Mouse (Mus musculus) limb, embryonic 10.5 days (tissue): ENCODE data around the gene Agpat1. TPM values are rescaled to one million over a fixed set of nuclear protein-coding genes. Genes with fewer than 3 reads are reported as not detected.

Source experiments
- DNase-seq: peaks from one replicate; pipeline ENCODE4 v3.0.0-alpha.2; 2017; ENCODE audit warnings: low spot score
- H3K27ac ChIP-seq: fragments of 300-500 bp; sonication (generic); 2 replicates; pipeline ENCODE4 v1.5.1; 2016; ENCODE audit warnings: mild to moderate bottlenecking
- H3K27me3 ChIP-seq: fragments of 300-500 bp; sonication (generic); 2 replicates; pipeline ENCODE4 v1.6.1; 2016; ENCODE audit warnings: low read depth, mild to moderate bottlenecking; ENCODE audit not compliant: poor library complexity, severe bottlenecking
- H3K36me3 ChIP-seq: fragments of 300-500 bp; sonication (generic); 2 replicates; pipeline ENCODE4 v1.6.1; 2016; ENCODE audit warnings: mild to moderate bottlenecking, moderate library complexity
- H3K4me1 ChIP-seq: fragments of 300-500 bp; sonication (generic); 2 replicates; pipeline ENCODE4 v1.6.1; 2016
- H3K4me3 ChIP-seq: fragments of 300-500 bp; sonication (generic); 2 replicates; pipeline ENCODE4 v1.5.1; 2016; ENCODE audit warnings: mild to moderate bottlenecking, moderate library complexity
- H3K9me3 ChIP-seq: fragments of 300-500 bp; sonication (generic); replicated peaks from 2 replicates; pipeline ENCODE4 v1.6.1; 2016; ENCODE audit warnings: mild to moderate bottlenecking
- WGBS: fragments of 180-500 bp; shearing (Covaris S2); methylation state at CpG from one replicate; pipeline ENCODE4 v1.1.7; 2016; 5-methylcytosine and 5-hydroxymethylcytosine counted together
- polyA plus RNA-seq: library from polyadenylated mRNA; unstranded; fragments of >200 nt; fragmentation: Nextera tagmentation; extraction: Ambion mirVana; gene quantifications from 2 replicates; pipeline ENCODE4 v1.2.1, GENCODE M21; 2016

Agpat1 gene
- polyA plus RNA-seq, 1 experiment from 2014 or later = 51.0 TPM

DNA sequence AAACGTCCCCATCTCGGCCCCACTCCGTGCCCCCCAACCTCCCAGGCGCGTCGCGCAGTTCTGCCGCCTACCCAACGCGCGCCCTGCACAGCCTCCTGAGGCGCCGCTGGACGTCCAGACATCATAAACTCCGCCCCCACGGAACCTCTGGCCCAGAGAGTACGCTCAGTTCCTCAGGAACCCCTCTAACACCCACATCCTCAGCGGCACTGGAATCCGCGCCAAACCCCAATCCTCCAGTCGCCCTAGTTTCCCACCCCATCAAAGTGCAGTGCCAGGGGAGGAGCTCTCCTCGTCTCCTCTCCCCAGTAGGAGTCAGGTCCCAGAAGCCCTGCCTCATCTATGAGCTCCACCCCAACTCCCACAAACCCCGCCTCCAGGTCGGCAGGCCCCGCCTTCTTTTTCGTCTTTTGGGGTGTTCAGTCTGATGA, 28.2 kb downstream of the Agpat1 start:
- 1% methylated on average over 26 of the region's 26 CpGs for WGBS
- H3K9me3 ChIP-seq = no peaks in the 10 kb centered on the region
- H3K27ac ChIP-seq = peak overlapping the region; percentile 46; the same call in 1 of the 2 replicates
- H3K36me3 ChIP-seq = no peaks in the 10 kb centered on the region
- H3K27me3 ChIP-seq = peaks cover 62% of the 10 kb centered on the region
- peak overlapping the region; percentile 52 for H3K4me3 ChIP-seq
- DNase-seq = peak; percentile 55
- peaks cover 59% of the 10 kb centered on the region for H3K4me1 ChIP-seq

DNA sequence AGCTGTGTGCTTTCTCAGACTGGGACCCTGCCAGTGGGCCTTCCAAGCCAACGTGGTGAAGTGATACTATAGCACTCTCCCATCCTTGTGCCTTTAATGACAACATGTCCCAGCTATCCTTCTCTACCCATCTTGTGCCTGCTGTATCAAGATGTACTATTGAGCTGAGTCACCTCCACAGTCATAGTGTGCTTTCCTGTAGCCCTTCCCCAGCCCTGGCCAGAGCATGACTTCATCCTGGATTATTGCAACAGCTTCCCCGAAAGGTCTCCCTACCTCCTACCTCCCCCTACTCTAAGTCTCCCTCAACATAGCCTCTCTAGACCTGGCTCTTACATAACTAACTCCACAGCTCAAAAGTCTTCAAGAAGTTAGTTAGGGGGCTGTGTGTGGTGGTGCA, 31.6 kb downstream of the Agpat1 start:
- H3K36me3 ChIP-seq = no peaks in the 10 kb centered on the region
- no peaks in the 10 kb centered on the region for H3K9me3 ChIP-seq
- peaks cover 38% of the 10 kb centered on the region for H3K27me3 ChIP-seq
- H3K4me3 ChIP-seq = no peak overlapping the region
- WGBS = 77% methylated on average over 2 of the region's 2 CpGs
- peaks cover 29% of the 10 kb centered on the region for H3K4me1 ChIP-seq
- no peak overlapping the region for H3K27ac ChIP-seq
- no peak for DNase-seq

DNA sequence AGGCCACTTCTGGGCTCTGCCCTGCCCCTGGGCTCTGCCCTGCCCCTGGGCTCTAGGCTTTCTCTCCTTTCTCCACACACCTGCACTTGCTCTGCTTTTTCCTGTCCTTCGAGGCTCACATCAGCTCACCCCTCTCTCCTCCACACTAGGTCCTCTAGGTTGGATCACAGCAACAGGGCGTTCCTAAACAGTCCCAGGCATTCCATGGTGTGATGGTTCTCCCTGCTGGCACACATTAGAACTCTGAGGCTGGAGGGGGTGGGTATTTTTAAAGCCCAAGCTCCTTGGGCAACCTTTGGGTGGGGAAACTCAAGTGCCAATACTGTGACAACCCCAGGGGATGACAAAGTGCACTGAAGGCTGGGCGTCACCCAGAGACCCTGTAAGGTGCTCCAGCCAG, 33.4 kb downstream of the Agpat1 start:
- Histone ChIP-seq H3K36me3 (no peaks in the 10 kb centered on the region), H3K9me3 (no peaks in the 10 kb centered on the region), H3K4me1 (peaks cover 21% of the 10 kb centered on the region), H3K4me3 (no peak overlapping the region), H3K27ac (no peak overlapping the region; the same call in 1 of the 2 replicates), H3K27me3 (peaks cover 20% of the 10 kb centered on the region)
- WGBS = 78% methylated on average over 3 of the region's 3 CpGs
- no peak for DNase-seq

DNA sequence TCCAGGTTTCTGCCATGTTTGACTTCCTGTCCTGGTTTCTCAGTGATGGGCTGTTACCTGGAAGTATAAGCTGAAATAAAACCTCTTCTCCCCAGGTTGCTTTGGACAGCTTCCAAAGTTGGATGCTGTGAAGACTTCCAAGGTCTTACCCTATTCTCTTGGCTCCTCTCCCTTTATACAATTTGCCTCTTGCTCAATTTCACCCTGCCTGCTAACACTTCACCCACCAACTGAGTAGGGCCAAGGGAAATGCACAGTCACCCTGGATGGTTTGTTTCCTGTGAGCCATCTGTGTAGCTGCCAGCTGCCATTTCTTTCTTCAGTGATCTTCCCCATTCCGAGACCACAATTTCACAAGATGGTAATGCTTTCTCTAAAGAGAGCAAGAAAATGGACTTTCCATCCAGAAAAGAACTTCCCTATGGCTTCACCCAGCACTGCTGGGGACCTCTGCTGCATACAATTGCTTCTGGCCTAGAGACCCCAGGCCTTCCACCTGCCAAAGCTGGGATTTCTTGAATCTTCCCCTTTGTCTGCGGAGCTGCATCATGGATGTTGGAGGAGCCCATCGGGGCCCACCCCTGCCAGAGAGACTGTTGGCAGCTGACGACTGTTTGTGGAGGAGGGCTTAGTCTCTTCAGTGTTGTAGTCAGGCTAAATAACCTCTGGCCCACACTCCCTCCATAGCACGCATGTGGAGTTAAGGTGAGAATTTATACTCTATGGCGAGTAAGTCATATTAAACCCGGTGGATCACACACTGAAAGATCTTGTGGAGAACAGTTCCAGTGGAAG, 35.6 kb downstream of the Agpat1 start:
- Histone ChIP-seq H3K36me3 (no peaks in the 10 kb centered on the region), H3K27me3 (peaks cover 3% of the 10 kb centered on the region; the same call in 1 of the 2 replicates), H3K4me1 (peaks cover 12% of the 10 kb centered on the region), H3K4me3 (no peak overlapping the region), H3K9me3 (no peaks in the 10 kb centered on the region), H3K27ac (peak overlapping the region; percentile 5; the same call in 1 of the 2 replicates)
- WGBS = 83% methylated on average over 7 of the region's 7 CpGs
- no peak for DNase-seq

DNA sequence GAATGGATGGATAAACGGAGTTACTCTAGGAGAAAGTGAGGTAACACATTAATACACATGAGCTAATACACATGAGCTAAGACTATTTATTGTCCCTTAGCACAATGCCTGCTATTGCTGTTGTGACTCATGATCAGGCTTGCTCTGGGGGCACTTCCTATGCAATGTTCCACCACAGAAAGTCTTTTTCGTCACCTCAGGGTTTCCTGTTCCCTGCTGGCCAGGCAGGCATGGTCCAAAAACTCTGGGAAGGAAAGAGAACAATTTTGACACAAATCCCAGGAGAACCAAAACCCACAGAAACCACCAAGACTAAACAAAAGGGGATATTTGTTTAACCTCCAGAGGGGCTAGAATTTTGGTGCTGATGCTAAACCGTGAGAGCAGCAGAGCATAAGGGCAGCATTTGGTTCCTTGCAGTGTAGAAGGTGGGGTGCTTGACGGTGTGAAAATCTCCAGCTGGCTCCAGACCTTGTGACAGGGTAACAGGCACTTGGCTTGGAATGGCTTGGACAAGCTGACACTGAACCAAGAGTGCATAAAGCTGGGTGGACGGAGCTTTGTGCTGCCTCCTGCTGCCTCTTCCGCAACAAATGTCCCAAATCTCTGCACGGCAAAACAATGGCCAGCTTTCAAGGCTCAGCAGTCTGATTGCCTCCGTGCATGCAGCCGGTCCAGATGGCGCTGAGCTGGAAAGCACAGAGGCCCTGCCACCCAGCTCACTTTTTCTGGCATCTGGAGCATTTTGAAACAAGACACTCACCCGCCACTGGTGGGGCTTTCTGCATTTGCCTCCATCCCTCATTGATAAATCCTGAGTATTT, 36.9 kb downstream of the Agpat1 start:
- WGBS = 24% methylated on average over 11 of the region's 11 CpGs
- peak overlapping the region; percentile 7; the same call in 1 of the 2 replicates for H3K4me3 ChIP-seq
- peak; percentile 55 for DNase-seq
- peak overlapping the region; percentile 83 for H3K27ac ChIP-seq
- peaks cover 22% of the 10 kb centered on the region for H3K4me1 ChIP-seq
- H3K36me3 ChIP-seq = peaks cover 7% of the 10 kb centered on the region
- no peaks in the 10 kb centered on the region for H3K9me3 ChIP-seq
- H3K27me3 ChIP-seq = 0 out of 2 replicates have a peak, but pooled peaks cover under 1% of the 10 kb centered on the region

DNA sequence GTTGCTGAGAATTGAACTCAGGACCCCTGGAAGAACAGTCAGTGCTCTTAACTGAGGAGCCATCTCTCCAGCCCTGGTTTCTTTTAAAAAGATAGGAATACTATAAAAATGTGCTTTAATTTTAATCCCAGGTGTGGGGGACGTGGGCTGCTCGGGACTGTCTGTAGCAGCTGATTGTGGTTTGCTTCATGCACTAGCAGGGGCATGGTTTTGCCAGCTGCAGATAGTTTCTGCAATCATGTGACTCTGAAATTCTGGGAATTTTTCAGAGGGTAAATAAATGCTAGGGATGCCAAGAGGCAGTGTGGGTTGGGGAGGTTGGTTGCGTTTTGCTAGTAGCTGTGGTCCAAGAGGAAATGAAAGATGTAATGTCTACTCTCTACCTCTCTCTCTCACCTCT, 37.9 kb downstream of the Agpat1 start:
- no peak for DNase-seq

DNA sequence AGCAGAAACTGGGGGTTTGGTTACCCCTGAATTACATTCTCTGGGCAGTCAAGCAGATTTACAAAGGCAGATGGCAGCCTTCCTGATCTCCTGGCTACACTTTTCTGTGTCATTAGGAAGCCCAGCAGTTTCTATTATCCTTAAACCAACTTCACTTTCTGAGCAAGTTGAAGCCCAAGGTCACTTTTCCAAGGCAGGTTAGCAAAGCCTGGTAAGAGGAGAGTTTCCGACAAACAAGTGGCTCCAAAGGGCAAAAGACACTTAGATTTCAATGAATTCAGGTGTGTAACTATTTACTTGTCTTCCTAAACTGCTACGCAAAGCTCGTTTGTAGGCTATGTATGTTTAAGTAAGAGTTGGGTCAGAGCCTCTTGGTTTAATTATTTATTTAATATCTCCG, 39.3 kb downstream of the Agpat1 start:
- no peak overlapping the region for H3K4me3 ChIP-seq
- no peaks in the 10 kb centered on the region for H3K9me3 ChIP-seq
- H3K27me3 ChIP-seq = no peaks in the 10 kb centered on the region
- no peak for DNase-seq
- peaks cover 37% of the 10 kb centered on the region for H3K4me1 ChIP-seq
- 95% methylated on average over 4 of the region's 4 CpGs for WGBS
- H3K36me3 ChIP-seq = peaks cover 11% of the 10 kb centered on the region
- H3K27ac ChIP-seq = no peak overlapping the region

More for the DNA sequence above, 37.9 kb downstream of the Agpat1 start:
- no peaks in the 10 kb centered on the region for H3K9me3 ChIP-seq
- 0 out of 2 replicates have a peak overlapping the region, but pooled peaks have one; percentile 83 for H3K27ac ChIP-seq
- H3K27me3 ChIP-seq = no peaks in the 10 kb centered on the region
- 92% methylated on average over 3 of the region's 3 CpGs for WGBS
- H3K4me1 ChIP-seq = peaks cover 27% of the 10 kb centered on the region
- no peak overlapping the region for H3K4me3 ChIP-seq
- H3K36me3 ChIP-seq = peaks cover 11% of the 10 kb centered on the region

DNA sequence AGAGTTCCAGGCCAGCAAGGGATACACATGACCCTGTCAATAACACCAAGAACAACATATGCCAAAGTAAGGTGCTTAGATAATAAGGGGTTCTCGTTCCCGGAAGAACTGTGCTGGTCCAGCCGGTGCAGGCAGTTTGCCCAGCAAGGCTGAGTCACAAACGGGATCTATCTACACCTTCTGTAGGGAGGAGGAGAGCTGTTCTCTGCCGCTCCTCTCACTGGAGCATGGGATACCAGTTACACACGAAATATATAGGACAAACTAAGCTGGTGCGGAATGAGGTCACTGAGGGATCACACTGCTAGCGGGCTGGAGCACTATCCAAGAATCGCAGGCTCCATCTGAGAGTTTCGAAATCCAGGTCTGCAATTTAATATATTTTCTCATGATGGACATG, 39.9 kb downstream of the Agpat1 start:
- peak overlapping the region; percentile 88; the same call in 1 of the 2 replicates for H3K4me3 ChIP-seq
- H3K27ac ChIP-seq = no peak overlapping the region
- H3K27me3 ChIP-seq = no peaks in the 10 kb centered on the region
- 85% methylated on average over 10 of the region's 10 CpGs for WGBS
- H3K9me3 ChIP-seq = no peaks in the 10 kb centered on the region
- peaks cover 16% of the 10 kb centered on the region for H3K36me3 ChIP-seq
- peaks cover 43% of the 10 kb centered on the region for H3K4me1 ChIP-seq
- no peak for DNase-seq

DNA sequence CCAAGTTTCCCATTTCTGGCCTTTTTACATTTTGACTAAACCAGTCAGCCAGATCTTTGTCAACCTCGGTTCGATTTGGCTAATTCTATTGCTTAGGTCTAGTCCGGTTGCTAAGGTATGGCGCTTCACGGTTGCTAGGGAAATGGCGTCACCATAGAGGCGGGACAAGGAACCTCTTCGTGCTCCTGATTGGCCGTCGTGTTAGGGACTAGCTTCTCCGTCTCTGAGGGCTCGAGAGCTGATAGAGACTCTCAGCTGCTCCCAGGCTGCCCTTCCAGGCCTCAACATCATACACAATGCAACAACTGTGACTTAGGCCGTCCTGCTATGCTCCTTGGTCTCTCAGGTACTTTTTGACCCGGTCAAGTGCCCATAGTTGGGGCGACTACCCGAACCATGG, 40.5 kb downstream of the Agpat1 start, which contains the start of gene Fkbpl:
Gene Fkbpl, plus strand, starts transcription at position 157 of the 400 bp plus-strand sequence.
- Histone ChIP-seq H3K4me3 (peak within 1 kb of the TSS; percentile 88), H3K36me3 (peaks cover 23% of the 10 kb centered on the region), H3K4me1 (peaks cover 43% of the 10 kb centered on the region), H3K27ac (peak within 1 kb of the TSS; percentile 70; the same call in 1 of the 2 replicates), H3K27me3 (no peaks in the 10 kb centered on the region), H3K9me3 (no peaks in the 10 kb centered on the region)
- WGBS = 1% methylated on average over 16 of the region's 16 CpGs
- DNase-seq = peak; percentile 91

DNA sequence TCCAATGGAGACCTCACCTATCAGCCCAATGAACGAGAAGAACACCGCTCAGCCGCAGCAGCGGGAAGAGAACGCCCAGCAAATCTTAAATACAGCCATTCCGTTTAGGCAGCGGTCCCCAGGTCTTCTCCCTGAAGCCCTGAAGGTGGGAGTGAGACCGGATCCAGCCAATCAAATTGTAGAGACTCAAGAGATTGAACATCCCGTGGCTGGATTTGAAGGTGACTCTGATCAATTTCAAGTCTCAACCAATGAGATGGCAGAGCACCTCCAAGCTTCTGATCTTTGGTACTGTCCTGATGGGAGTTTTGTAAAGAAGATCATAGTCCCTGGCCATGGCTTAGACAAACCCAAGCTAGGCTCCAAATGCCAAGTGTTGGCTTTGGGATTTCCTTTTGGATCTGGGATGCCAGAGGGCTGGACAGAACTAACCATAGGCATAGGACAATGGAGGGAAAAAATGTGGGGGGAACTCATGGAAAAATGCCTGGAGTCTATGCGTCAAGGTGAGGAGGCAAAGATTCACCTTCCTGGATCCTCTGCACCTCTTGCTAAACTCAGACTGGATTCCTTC, 41.3 kb downstream of the Agpat1 start:
- H3K36me3 ChIP-seq = peaks cover 30% of the 10 kb centered on the region
- H3K4me1 ChIP-seq = peaks cover 43% of the 10 kb centered on the region
- no peaks in the 10 kb centered on the region for H3K27me3 ChIP-seq
- peak overlapping the region; percentile 70; the same call in 1 of the 2 replicates for H3K27ac ChIP-seq
- peak overlapping the region; percentile 88 for H3K4me3 ChIP-seq
- no peak for DNase-seq
- 43% methylated on average over 10 of the region's 10 CpGs for WGBS
- no peaks in the 10 kb centered on the region for H3K9me3 ChIP-seq

DNA sequence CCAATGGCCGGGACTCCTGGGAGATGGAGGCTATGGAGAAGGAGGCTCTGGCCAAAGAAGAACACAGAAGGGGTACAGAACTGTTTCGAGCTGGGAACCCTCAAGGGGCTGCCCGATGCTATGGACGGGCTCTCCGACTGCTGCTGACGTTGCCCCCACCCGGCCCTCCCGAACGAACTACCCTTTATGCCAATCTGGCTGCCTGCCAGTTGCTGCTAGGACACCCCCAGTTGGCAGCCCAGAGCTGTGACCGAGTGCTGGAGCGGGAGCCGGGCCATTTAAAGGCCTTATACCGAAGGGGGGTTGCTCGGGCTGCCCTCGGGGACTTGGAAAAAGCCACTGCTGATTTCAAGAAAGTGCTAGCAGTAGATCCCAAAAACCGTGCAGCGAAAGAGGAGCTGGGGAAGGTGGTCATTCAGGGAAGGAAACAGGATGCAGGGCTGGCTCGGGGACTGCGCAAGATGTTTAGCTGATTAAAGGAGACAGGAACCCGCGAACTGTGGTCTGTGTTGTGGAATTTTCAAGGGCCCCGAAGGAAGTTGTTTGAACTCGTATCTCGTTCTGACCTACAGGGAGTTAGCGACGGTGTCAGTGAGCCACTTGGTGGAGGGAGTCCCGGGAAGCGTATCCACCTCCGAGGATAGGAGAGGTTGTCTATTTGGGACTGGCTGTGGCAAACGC, 41.9 kb downstream of the Agpat1 start:
- no peak overlapping the region for H3K27ac ChIP-seq
- WGBS = 88% methylated on average over 30 of the region's 30 CpGs
- H3K4me3 ChIP-seq = peak overlapping the region; percentile 88
- H3K9me3 ChIP-seq = no peaks in the 10 kb centered on the region
- DNase-seq = no peak
- H3K27me3 ChIP-seq = no peaks in the 10 kb centered on the region
- H3K4me1 ChIP-seq = peaks cover 37% of the 10 kb centered on the region
- peaks cover 36% of the 10 kb centered on the region for H3K36me3 ChIP-seq
